Mouse (Mus musculus): ENCODE measurements around the gene Cand2. TPM values are rescaled to one million over a fixed set of nuclear protein-coding genes. Genes with fewer than 3 reads are reported as not detected.

Cand2 gene
- total RNA-seq, 2 experiments from 2014 or later: 8.3 to 8.5 TPM

Small RNAs within 50 kb of the gene (microRNA-seq; reads per million reads assigned to microRNA genes)
- gene Mir7660: not detected

Other genes starting within 250 kb of the Cand2 start
- 10 to 100 TPM; 33.3 to 36.5 TPM for gene Tsen2, start 229.9 kb upstream of the Cand2 start, total RNA-seq (2021)
- gene Mkrn2os, start 182.0 kb upstream of the Cand2 start, total RNA-seq (2021): not detected
- 10 to 100 TPM; 45.0 to 45.3 TPM for gene Mkrn2, start 172.6 kb upstream of the Cand2 start, total RNA-seq (2021)
- gene Raf1, start 97.9 kb upstream of the Cand2 start, total RNA-seq (2021): 100 to 1,000 TPM; 180 to 191 TPM
- gene Tmem40, start 12.1 kb upstream of the Cand2 start, total RNA-seq (2021): 1 to 10 TPM in 1 of 2 experiments, under 1 TPM in 1; 0.60 to 1.2 TPM
- gene Rpl32, start 34.2 kb downstream of the Cand2 start, total RNA-seq (2021): 100 to 1,000 TPM; 842 to 903 TPM
- gene Efcab12, start 63.9 kb downstream of the Cand2 start, total RNA-seq (2021): 1 to 10 TPM; 3.0 to 3.6 TPM
- gene Mbd4, start 78.8 kb downstream of the Cand2 start, total RNA-seq (2021): 1 to 10 TPM; 6.4 to 7.1 TPM
- 10 to 100 TPM; 28.9 to 35.8 TPM for gene Ift122, start 78.9 kb downstream of the Cand2 start, total RNA-seq (2021)
- under 1 TPM; 0.28 to 0.56 TPM for gene Rho, start 157.2 kb downstream of the Cand2 start, total RNA-seq (2021)
- gene H1foo, start 170.4 kb downstream of the Cand2 start, total RNA-seq (2021): not detected
- gene Plxnd1, start 220.5 kb downstream of the Cand2 start, total RNA-seq (2021): 100 to 1,000 TPM; 167 to 181 TPM

Measured in left cerebral cortex, postnatal 4 days (tissue).